Mouse (Mus musculus) CH12.LX (cell line): ENCODE data around the gene Gli2. TPM values are rescaled to one million over a fixed set of nuclear protein-coding genes. Genes with fewer than 3 reads are reported as not detected.

Source experiments
- DNase-seq: peaks from one replicate; pipeline ENCODE4 v3.0.0-alpha.2; 2013; ENCODE audit errors: extremely low read depth
- H3K27ac ChIP-seq: 2 replicates; pipeline ENCODE4 v1.5.1; 2012; ENCODE audit warnings: low read depth, mild to moderate bottlenecking, control low read depth, moderate library complexity; ENCODE audit not compliant: insufficient read depth
- H3K27me3 ChIP-seq: replicated peaks from 2 replicates; pipeline ENCODE3; 2012; ENCODE audit warnings: inconsistent platforms
- H3K36me3 ChIP-seq, 2 experiments: replicated peaks in 1 of 2; 2 replicates each; pipeline versions ENCODE3 to v1.6.1; 2012; ENCODE audit warnings: inconsistent platforms in 1 of 2, low read length in 1 of 2, mild to moderate bottlenecking in 1 of 2, mixed read lengths in 1 of 2, moderate library complexity in 1 of 2; ENCODE audit not compliant: control insufficient read depth in 1 of 2, insufficient read depth in 1 of 2
- H3K4me1 ChIP-seq, 2 experiments: 2 replicates each; pipeline ENCODE4 v1.6.1; 2012; ENCODE audit warnings: inconsistent platforms in 1 of 2, moderate library complexity in 1 of 2; ENCODE audit not compliant: insufficient read depth in 2 of 2, control insufficient read depth in 1 of 2
- H3K4me2 ChIP-seq: 2 replicates; pipeline ENCODE4 v1.6.1; 2012; ENCODE audit warnings: low read depth, mild to moderate bottlenecking, control low read depth; ENCODE audit not compliant: poor library complexity, insufficient read depth, severe bottlenecking
- H3K4me3 ChIP-seq, 3 experiments: fragments of 150-350 bp in 1 of 3; sonication (generic) in 1 of 3; replicated peaks in 1 of 3; 2 replicates each; pipeline versions ENCODE3 to v1.5.1; 2011 to 2012; ENCODE audit warnings: low read depth in 2 of 3, low read length in 2 of 3, mild to moderate bottlenecking in 2 of 3, moderate library complexity in 2 of 3, control low read depth in 1 of 3, improper control_type of control experiment in 1 of 3, inconsistent platforms in 1 of 3, mixed read lengths in 1 of 3; ENCODE audit not compliant: poor library complexity in 1 of 3
- H3K79me2 ChIP-seq: replicated peaks from 2 replicates; pipeline ENCODE4 v1.6.1; 2012; ENCODE audit warnings: mild to moderate bottlenecking, moderate library complexity; ENCODE audit not compliant: control insufficient read depth, poor library complexity, insufficient read depth, severe bottlenecking; ENCODE audit errors: extremely low read depth
- H3K9ac ChIP-seq: 2 replicates; pipeline ENCODE4 v1.6.1; 2012; ENCODE audit warnings: low read depth, mild to moderate bottlenecking, control low read depth, moderate library complexity; ENCODE audit not compliant: insufficient read depth
- H3K9me3 ChIP-seq: replicated peaks from 2 replicates; pipeline ENCODE3; 2012; ENCODE audit warnings: low read length, inconsistent platforms, mixed read lengths
- BHLHE40 ChIP-seq: IDR thresholded peaks from 2 replicates; pipeline ENCODE4 v1.6.1; 2011; ENCODE audit warnings: mild to moderate bottlenecking, low read depth, low read length, improper control_type of control experiment
- CHD1 ChIP-seq: IDR thresholded peaks from 2 replicates; pipeline ENCODE4 v1.6.1; 2012; ENCODE audit warnings: low read depth, low read length, improper control_type of control experiment, inconsistent platforms
- CHD2 ChIP-seq: IDR thresholded peaks from 2 replicates; pipeline ENCODE4 v1.6.1; 2011; ENCODE audit warnings: low read length, improper control_type of control experiment
- ELF1 ChIP-seq: IDR thresholded peaks from 2 replicates; pipeline ENCODE4 v1.6.1; 2014; ENCODE audit warnings: low read depth, mild to moderate bottlenecking, inconsistent platforms, low read length, improper control_type of control experiment
- EP300 ChIP-seq: IDR thresholded peaks from 2 replicates; pipeline ENCODE4 v1.6.1; 2011; ENCODE audit warnings: low read length, improper control_type of control experiment
- ETS1 ChIP-seq: conservative IDR thresholded peaks from 2 replicates; pipeline ENCODE4 v1.6.1; 2012; ENCODE audit warnings: low read depth, mild to moderate bottlenecking, inconsistent platforms, low read length, improper control_type of control experiment, moderate library complexity
- GABPA ChIP-seq: IDR thresholded peaks from 2 replicates; pipeline ENCODE4 v1.6.1; 2012; ENCODE audit warnings: low read depth, low read length, improper control_type of control experiment, inconsistent platforms; ENCODE audit not compliant: insufficient replicate concordance
- HCFC1 ChIP-seq: IDR thresholded peaks from 2 replicates; pipeline ENCODE4 v1.6.1; 2012; ENCODE audit warnings: low read depth, mild to moderate bottlenecking, inconsistent platforms, low read length, improper control_type of control experiment
- IRF4 ChIP-seq: IDR thresholded peaks from 2 replicates; pipeline ENCODE4 v1.6.1; 2014; ENCODE audit warnings: low read depth, mild to moderate bottlenecking, inconsistent platforms, low read length, improper control_type of control experiment
- KAT2A ChIP-seq: IDR thresholded peaks from 2 replicates; pipeline ENCODE4 v1.6.1; 2012; ENCODE audit warnings: low read length, improper control_type of control experiment, inconsistent platforms; ENCODE audit not compliant: insufficient replicate concordance
- MAFK ChIP-seq: IDR thresholded peaks from 2 replicates; pipeline ENCODE4 v1.6.1; 2011; ENCODE audit warnings: low read length, improper control_type of control experiment; ENCODE audit not compliant: insufficient replicate concordance
- MAX ChIP-seq: IDR thresholded peaks from 2 replicates; pipeline ENCODE4 v1.6.1; 2011; ENCODE audit warnings: low read length, improper control_type of control experiment
- MAZ ChIP-seq: IDR thresholded peaks from 2 replicates; pipeline ENCODE4 v1.6.1; 2012; ENCODE audit warnings: low read depth, mild to moderate bottlenecking, inconsistent platforms, low read length, improper control_type of control experiment, moderate library complexity
- MEF2A ChIP-seq: IDR thresholded peaks from 2 replicates; pipeline ENCODE4 v1.6.1; 2014; ENCODE audit warnings: low read depth, mild to moderate bottlenecking, inconsistent platforms, low read length, improper control_type of control experiment, borderline replicate concordance
- PAX5 ChIP-seq: IDR thresholded peaks from 2 replicates; pipeline ENCODE4 v1.6.1; 2012; ENCODE audit warnings: low read length, inconsistent platforms, mixed read lengths
- POLR2A ChIP-seq: IDR thresholded peaks from 2 replicates; pipeline ENCODE4 v1.6.1; 2011; ENCODE audit warnings: low read depth, mild to moderate bottlenecking, improper control_type of control experiment, low read length
- POLR2AphosphoS2 ChIP-seq: IDR thresholded peaks from 2 replicates; pipeline ENCODE4 v1.6.1; 2011; ENCODE audit warnings: low read depth, low read length, improper control_type of control experiment
- RCOR1 ChIP-seq: conservative IDR thresholded peaks from 2 replicates; pipeline ENCODE4 v1.6.1; 2012; ENCODE audit warnings: low read depth, mild to moderate bottlenecking, inconsistent platforms, low read length, improper control_type of control experiment
- SIN3A ChIP-seq: IDR thresholded peaks from 2 replicates; pipeline ENCODE4 v1.6.1; 2012; ENCODE audit warnings: low read length, improper control_type of control experiment, inconsistent platforms
- USF2 ChIP-seq: conservative IDR thresholded peaks from 2 replicates; pipeline ENCODE4 v1.6.1; 2011; ENCODE audit warnings: low read depth, low read length, improper control_type of control experiment
- ZC3H11A ChIP-seq: IDR thresholded peaks from 2 replicates; pipeline ENCODE4 v1.6.1; 2012; ENCODE audit warnings: low read depth, mild to moderate bottlenecking, inconsistent platforms, low read length, improper control_type of control experiment
- ZKSCAN1 ChIP-seq: IDR thresholded peaks from 2 replicates; pipeline ENCODE4 v1.6.1; 2012; ENCODE audit warnings: low read depth, inconsistent platforms, low read length, improper control_type of control experiment, borderline replicate concordance
- ZMIZ1 ChIP-seq: IDR thresholded peaks from 2 replicates; pipeline ENCODE4 v1.6.1; 2012; ENCODE audit warnings: low read depth, mild to moderate bottlenecking, inconsistent platforms, low read length, improper control_type of control experiment
- ZNF384 ChIP-seq: IDR thresholded peaks from 2 replicates; pipeline ENCODE4 v1.6.1; 2012; ENCODE audit warnings: low read depth, low read length, improper control_type of control experiment, inconsistent platforms
- dilution Hi-C: fragments of 300-500 bp; cut with MboI; formaldehyde crosslinking; loops from 2 replicates; pipeline ENCODE4 v1.14.3; 2020; ENCODE audit warnings: low sequenced_read_pairs; ENCODE audit not compliant: extremely low pct_unique_long_range_greater_than_20kb, extremely low pct_ligation_motif_present
- in situ Hi-C: fragments of 300-500 bp; cut with MboI; formaldehyde crosslinking; loops from 3 replicates; pipeline ENCODE4 v1.14.3; 2019; ENCODE audit warnings: low sequenced_read_pairs, low pct_ligation_motif_present, low pct_unique_long_range_greater_than_20kb, mixed read lengths
- polyA plus RNA-seq: library from polyadenylated mRNA; unstranded; fragments of >175 nt; gene quantifications from 2 replicates; pipeline ENCODE4 v1.2.1, GENCODE M21; 2012; ENCODE audit warnings: low read depth; ENCODE audit not compliant: insufficient read length
- total RNA-seq, 2 experiments: library from RNA; depleted of rRNA; stranded (reverse); fragments of 300-350 nt in 1 of 2; fragments of >200 nt in 1 of 2; gene quantifications; 2 replicates each; pipeline ENCODE4 v1.2.3; 2012 to 2014

The Gli2 gene
- total and polyA plus RNA-seq, 3 experiments: not detected

- Histone ChIP-seq H3K4me2 (no peak overlapping the region), H3K9me3 (peaks cover 96% of the 10 kb centered on the region), H3K79me2 (no peaks in the 10 kb centered on the region), H3K4me3 (no peak overlapping the region), H3K27me3 (no peaks in the 10 kb centered on the region), H3K9ac (no peak overlapping the region), H3K27ac (no peak overlapping the region), H3K36me3 (no peaks in the 10 kb centered on the region), H3K4me1 (no peaks in the 10 kb centered on the region)
- no peak for DNase-seq
- in situ Hi-C loops (no loop called here), dilution Hi-C loops (no loop called here)
- TF ChIP-seq EP300 (no peak), ELF1 (no peak), ZC3H11A (no peak), CHD2 (no peak), ZKSCAN1 (no peak), CHD1 (no peak), KAT2A (no peak), PAX5 (no peak), ZNF384 (no peak), USF2 (no peak), ETS1 (no peak), MAFK (no peak), SIN3A (no peak), GABPA (no peak), MAX (no peak), IRF4 (no peak), POLR2AphosphoS2 (no peak), BHLHE40 (no peak), MEF2A (no peak)
These were observed 139.7 kb downstream of the Gli2 start for GRCm38 (mm10) chr1:118913414-118914385.

GRCm38 (mm10) chr1:118912929-118913328 is 140.5 kb downstream of the Gli2 start:
- dilution Hi-C loops (no loop called here), in situ Hi-C loops (no loop called here)
- no peaks in the 10 kb centered on the region for H3K4me1 ChIP-seq
- H3K4me2 ChIP-seq: no peak overlapping the region
- DNase-seq: no peak
- peaks cover 96% of the 10 kb centered on the region for H3K9me3 ChIP-seq
- H3K36me3 ChIP-seq: no peaks in the 10 kb centered on the region
- TF ChIP-seq ELF1 (no peak), KAT2A (no peak), HCFC1 (no peak), MAZ (no peak), ZMIZ1 (no peak), PAX5 (no peak), RCOR1 (no peak), POLR2A (no peak)
- H3K79me2 ChIP-seq: no peaks in the 10 kb centered on the region
- no peaks in the 10 kb centered on the region for H3K27me3 ChIP-seq
- H3K4me3 ChIP-seq: no peak overlapping the region
- no peak overlapping the region for H3K9ac ChIP-seq
- no peak overlapping the region for H3K27ac ChIP-seq
